Mouse (Mus musculus) T-helper 1 cell (primary cell): ENCODE measurements around the gene Xrra1.
"Not testable (repeated sequence)": the region's sequence is repeated elsewhere in the genome, so short reads cannot be mapped to it uniquely, and the experiment has no call there.

ENCODE experiments used
- in situ Hi-C: fragments of 300-600 bp; cut with MboI, MseI; formaldehyde crosslinking; loops from one replicate; pipeline ENCODE4 v1.15.1; 2025; ENCODE audit warnings: high pct_unique_total_duplicates

Xrra1 gene

GRCm38 (mm10) chr7:99893967-99894366 is 35.1 kb downstream of the Xrra1 start:
- in situ Hi-C loops: no loop called here

- in situ Hi-C loops: no loop called here
Observed at GRCm38 (mm10) chr7:99894478-99894877, 35.6 kb downstream of the Xrra1 start.

- in situ Hi-C loops: no loop called here
Observed at GRCm38 (mm10) chr7:99896905-99897304, 38.0 kb downstream of the Xrra1 start.

GRCm38 (mm10) chr7:99902208-99902607 is 43.3 kb downstream of the Xrra1 start:
- in situ Hi-C loops: no loop called here

- in situ Hi-C loops: no loop called here
Observed at GRCm38 (mm10) chr7:99902918-99903665, 44.2 kb downstream of the Xrra1 start.

GRCm38 (mm10) chr7:99904421-99905005 is 45.6 kb downstream of the Xrra1 start:
- in situ Hi-C loops: no loop called here

- in situ Hi-C loops: no loop called here
Observed at GRCm38 (mm10) chr7:99906346-99906745, 47.4 kb downstream of the Xrra1 start.

- in situ Hi-C loops: no loop called here
Observed at GRCm38 (mm10) chr7:99907463-99907862, 48.5 kb downstream of the Xrra1 start.

- in situ Hi-C loops: no loop called here
Observed at GRCm38 (mm10) chr7:99911038-99911437, 52.1 kb downstream of the Xrra1 start.

- in situ Hi-C loops: no loop called here
Observed at GRCm38 (mm10) chr7:99914316-99914715, 55.4 kb downstream of the Xrra1 start.

GRCm38 (mm10) chr7:99915511-99915910 is 56.6 kb downstream of the Xrra1 start:
- in situ Hi-C loops: no loop called here

- in situ Hi-C loops: no loop called here
Observed at GRCm38 (mm10) chr7:99916741-99917319, 57.9 kb downstream of the Xrra1 start.

- in situ Hi-C loops: no loop called here
Observed at GRCm38 (mm10) chr7:99917320-99917844, 58.5 kb downstream of the Xrra1 start.

- in situ Hi-C loops: no loop called here
Observed at GRCm38 (mm10) chr7:99919164-99919563, 60.2 kb downstream of the Xrra1 start.

GRCm38 (mm10) chr7:99919971-99920370 is 61.1 kb downstream of the Xrra1 start:
- in situ Hi-C loops: no loop called here

GRCm38 (mm10) chr7:99920416-99920815 is 61.5 kb downstream of the Xrra1 start:
- in situ Hi-C loops: no loop called here

GRCm38 (mm10) chr7:99926916-99927714 is 68.2 kb downstream of the Xrra1 start:
- in situ Hi-C loops: no loop called here

GRCm38 (mm10) chr7:99935758-99936157 is 76.8 kb downstream of the Xrra1 start:
- in situ Hi-C loops: no loop called here

GRCm38 (mm10) chr7:99940669-99941068 is 81.8 kb downstream of the Xrra1 start:
- in situ Hi-C loops: no loop called here

- in situ Hi-C loops: no loop called here
Observed at GRCm38 (mm10) chr7:99944520-99944919, 85.6 kb downstream of the Xrra1 start.

GRCm38 (mm10) chr7:99945012-99945411 is 86.1 kb downstream of the Xrra1 start:
- in situ Hi-C loops: not testable (repeated sequence)

GRCm38 (mm10) chr7:99945939-99946338 is 87.0 kb downstream of the Xrra1 start:
- in situ Hi-C loops: no loop called here
